Mouse (Mus musculus): Measurements from ENCODE around the gene Strn.

DNA sequence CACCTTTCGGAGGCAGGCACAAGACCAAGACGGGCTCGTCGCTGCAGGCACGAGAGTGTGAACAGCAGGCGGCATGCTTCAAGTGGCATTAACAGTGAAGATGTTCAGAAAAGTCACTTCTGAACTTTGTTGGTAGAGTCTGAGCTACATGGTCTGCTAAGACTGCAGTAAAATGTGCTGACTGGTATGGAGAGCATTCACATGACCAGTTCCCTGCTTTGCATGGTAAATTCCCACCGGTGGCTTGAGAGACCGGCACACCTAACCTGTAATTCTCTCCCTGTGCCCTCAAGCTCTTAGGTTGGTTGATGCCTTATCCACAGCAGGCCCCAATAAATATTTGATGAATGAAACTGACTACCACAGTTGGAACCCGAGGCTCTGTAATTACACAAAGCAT is 11.4 kb upstream of the Strn start:
- TF ChIP-seq FLI1 (IDR thresholded peaks at IDR 0.05; ENCODE audit: low read length) (no peak), GATA1 (IDR thresholded peaks at IDR 0.05; ENCODE audit: borderline replicate concordance, low read length) (no peak)
